Mouse (Mus musculus): ENCODE measurements at regions not wholly inside any gene's neighbourhood (a gene's known extent, or its start where the extent isn't known, plus 50 kb on each side); places are given as distances from the start of the nearest gene placed in this dataset.

DNA sequence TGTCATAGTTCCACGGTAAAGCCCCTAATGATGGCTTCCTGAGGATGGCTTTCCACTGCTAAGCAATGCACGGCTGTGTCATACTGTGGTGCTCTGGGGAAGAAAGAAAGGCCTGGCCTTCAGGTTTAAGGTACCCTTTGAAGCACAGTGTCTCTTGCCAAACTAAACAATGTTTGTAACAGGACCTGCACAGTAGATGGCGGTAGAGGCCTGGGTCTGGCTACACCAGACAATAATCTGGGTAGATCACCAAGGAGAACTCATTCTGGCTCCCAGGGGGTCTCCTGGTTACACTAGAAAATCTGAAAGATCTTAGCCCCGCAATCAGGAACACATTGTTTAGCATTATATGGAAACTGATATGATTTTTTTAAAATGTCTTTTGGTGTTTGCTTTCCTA lies 276.4 kb downstream of the Drd1 start:
- TF ChIP-seq CTCF (IDR thresholded peaks at IDR 0.05) (peak; percentile 70), POLR2A (IDR thresholded peaks at IDR 0.05; ENCODE audit: insufficient read depth, low read depth, low read length) (no peak)

Data from heart, adult 2 months (tissue).